Mouse (Mus musculus): ENCODE data around the gene Clec16a.
A peak's percentile ranks its signal among the peaks of the same experiment; 100 is the strongest.

Gene Clec16a

GRCm38 (mm10) chr16:10773543-10773942, 228.4 kb downstream of the Clec16a start:
- DNase-seq, result no peak

- DNase-seq, result no peak
Measured at GRCm38 (mm10) chr16:10774726-10775125, 229.6 kb downstream of the Clec16a start.

GRCm38 (mm10) chr16:10776322-10776721, 231.2 kb downstream of the Clec16a start:
- no peak for DNase-seq

- no peak for DNase-seq
Measured at GRCm38 (mm10) chr16:10777579-10778160, 232.5 kb downstream of the Clec16a start.

GRCm38 (mm10) chr16:10780631-10781120, 235.5 kb downstream of the Clec16a start:
- DNase-seq, result no peak

GRCm38 (mm10) chr16:10781862-10782371, 236.8 kb downstream of the Clec16a start:
- no peak for DNase-seq

GRCm38 (mm10) chr16:10782377-10783151, 237.4 kb downstream of the Clec16a start:
- DNase-seq, result no peak

GRCm38 (mm10) chr16:10783152-10783434, 238.0 kb downstream of the Clec16a start:
- no peak for DNase-seq

- DNase-seq, result no peak
Measured at GRCm38 (mm10) chr16:10783451-10783850, 238.3 kb downstream of the Clec16a start.

GRCm38 (mm10) chr16:10783883-10784792, 239.0 kb downstream of the Clec16a start:
- DNase-seq, result peak; percentile 70

GRCm38 (mm10) chr16:10784793-10785370, 239.7 kb downstream of the Clec16a start:
- peak; percentile 96 for DNase-seq

GRCm38 (mm10) chr16:10785371-10786231, 240.5 kb downstream of the Clec16a start, which contains the start of gene Socs1:
TSS of gene Socs1 (minus strand) at chr16:10785536.
- peak; percentile 96 for DNase-seq

GRCm38 (mm10) chr16:10786288-10786687, 241.1 kb downstream of the Clec16a start:
- peak; percentile 91 for DNase-seq

GRCm38 (mm10) chr16:10786782-10787547, 241.8 kb downstream of the Clec16a start:
- DNase-seq, result no peak

- no peak for DNase-seq
Measured at GRCm38 (mm10) chr16:10787548-10788058, 242.5 kb downstream of the Clec16a start.

GRCm38 (mm10) chr16:10788271-10788670, 243.1 kb downstream of the Clec16a start, which contains the start of gene Tnp2:
TSS of gene Tnp2 (minus strand) at chr16:10788660.
- DNase-seq, result no peak

- no peak for DNase-seq
Measured at GRCm38 (mm10) chr16:10788866-10789265, 243.7 kb downstream of the Clec16a start.

GRCm38 (mm10) chr16:10790702-10791101, 245.6 kb downstream of the Clec16a start, which contains the start of gene Prm3:
TSS of gene Prm3 (minus strand) at chr16:10790914.
- no peak for DNase-seq
